Mouse (Mus musculus) gastrocnemius, postnatal 25 days (tissue): Measurements from ENCODE around the gene Dmbt1. TPM values are rescaled to one million over a fixed set of nuclear protein-coding genes. Genes with fewer than 3 reads are reported as not detected.

Source experiments
- total RNA-seq, 2 experiments: library from RNA; stranded (reverse); gene quantifications; 1 replicate in 1 of 2; 2 replicates in 1 of 2; pipeline ENCODE4 v1.2.3; 2021

The Dmbt1 gene
- total RNA-seq, 2 experiments from 2014 or later: not detected

Other genes with a start within 250 kb of the Dmbt1 start
- gene Plekha1, start 166.3 kb upstream of the Dmbt1 start, total RNA-seq: 10 to 100 TPM; 22.8 to 23.2 TPM
- 10 to 100 TPM; 31.9 to 34.9 TPM for gene Htra1, start 95.9 kb upstream of the Dmbt1 start, total RNA-seq
- gene 4933402N03Rik, start 114.3 kb downstream of the Dmbt1 start, total RNA-seq: not detected
- gene 5430419D17Rik, start 142.3 kb downstream of the Dmbt1 start, total RNA-seq: not detected